Mouse (Mus musculus): ENCODE measurements around the gene Gga1.
"Not testable (repeated sequence)": the region's sequence is repeated elsewhere in the genome, so short reads cannot be mapped to it uniquely, and the experiment has no call there.

Gga1 gene

DNA sequence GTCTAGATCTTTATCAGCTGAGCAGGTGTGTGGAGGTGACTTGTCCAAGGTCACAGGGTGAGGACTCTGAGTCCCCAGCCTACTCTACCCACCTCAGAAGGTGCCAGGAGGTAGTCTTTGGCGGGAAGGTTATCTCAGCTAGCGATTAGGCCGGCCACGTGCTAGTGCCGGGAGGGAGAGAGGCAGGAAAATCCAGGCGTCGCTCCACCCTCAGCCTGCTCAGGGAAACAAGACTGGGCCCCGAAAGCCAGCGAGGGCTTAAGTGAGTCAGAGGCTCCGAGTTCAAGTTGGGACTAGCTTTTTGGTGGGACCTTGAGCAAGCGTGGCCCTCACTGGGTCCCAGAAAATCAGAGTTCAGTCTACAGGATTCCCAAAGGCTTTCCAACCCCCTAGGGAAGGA lies 31.7 kb upstream of the Gga1 start:
- DNase-seq (ENCODE audit: low read depth), result peak; percentile 64

DNA sequence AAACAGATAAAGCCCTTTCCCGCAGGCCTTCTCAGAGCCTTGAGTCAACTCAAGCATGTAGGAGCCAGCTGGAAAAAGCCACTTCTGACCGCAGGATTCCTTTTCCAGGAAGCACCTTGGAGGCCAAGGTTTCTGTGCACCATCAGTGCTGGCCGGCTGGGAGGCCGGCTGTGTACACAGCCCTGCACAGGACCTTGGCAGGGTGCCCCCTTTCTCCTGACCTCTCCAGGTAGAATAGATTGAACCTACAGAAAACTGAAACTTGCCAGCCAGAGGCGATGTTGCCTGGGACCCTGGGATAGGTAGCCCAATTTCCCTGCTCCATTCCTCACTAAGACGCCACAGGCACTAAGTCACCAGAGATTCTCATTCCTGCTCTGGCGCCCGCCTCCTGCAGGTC lies 31.1 kb upstream of the Gga1 start:
- no peak for DNase-seq (ENCODE audit: low read depth)

DNA sequence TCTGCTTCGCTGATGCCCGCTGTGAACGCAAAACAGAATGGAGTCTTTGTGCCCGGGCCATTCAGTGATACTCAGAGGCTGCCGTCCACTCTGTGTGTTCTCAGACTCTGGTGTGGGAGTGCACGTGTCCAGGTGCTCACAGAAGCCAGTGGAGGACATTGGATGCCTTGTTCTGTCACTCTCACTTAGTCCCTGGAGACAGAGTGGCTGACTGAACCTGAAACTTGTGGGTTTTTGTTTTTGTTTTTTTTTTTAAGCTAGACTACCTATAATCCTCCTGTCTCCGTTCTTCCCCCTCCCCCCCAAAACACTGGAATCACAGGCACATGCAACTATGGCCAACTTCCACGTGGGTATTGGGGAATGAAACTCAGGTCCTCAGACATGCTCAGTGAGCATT lies 30.6 kb upstream of the Gga1 start:
- no peak for DNase-seq (ENCODE audit: low read depth)

DNA sequence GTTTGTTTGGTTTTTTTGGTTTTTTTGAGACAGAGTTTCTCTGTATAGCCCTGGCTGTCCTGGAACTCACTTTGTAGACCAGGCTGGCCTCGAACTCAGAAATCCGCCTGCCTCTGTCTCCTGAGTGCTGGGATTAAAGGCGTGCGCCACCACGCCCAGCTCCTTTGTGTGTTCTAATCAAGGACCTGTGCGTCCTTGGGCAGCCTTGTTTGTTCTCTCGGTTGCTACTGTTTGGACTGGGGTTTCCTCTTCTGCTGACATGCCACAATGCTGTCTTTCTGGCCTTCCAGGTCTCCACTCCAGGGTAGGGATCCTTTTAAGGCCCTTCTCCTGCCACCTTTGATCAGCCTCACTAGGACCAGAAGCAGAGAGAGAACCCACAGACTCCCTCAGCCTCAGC lies 30.2 kb upstream of the Gga1 start:
- not testable (repeated sequence) for DNase-seq (ENCODE audit: low read depth)

DNA sequence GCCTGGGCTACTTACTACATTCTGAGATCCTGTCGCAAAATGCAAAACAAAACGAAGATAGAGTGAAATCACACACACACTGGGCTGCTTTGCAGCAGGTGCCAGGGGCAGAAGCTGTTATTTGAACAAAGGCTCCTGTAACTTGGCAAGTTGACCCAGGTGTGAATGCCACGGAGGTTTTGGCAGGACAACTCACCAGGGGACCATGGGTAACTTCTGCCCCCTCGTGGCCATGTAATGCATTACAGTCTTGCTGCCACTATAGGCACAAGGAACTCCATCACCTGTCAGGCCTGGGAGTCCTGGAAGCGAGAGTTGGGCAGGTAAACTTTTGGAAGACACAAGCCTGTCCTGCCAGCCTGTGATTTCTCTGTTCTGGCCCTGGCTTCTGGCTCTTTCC lies 28.5 kb upstream of the Gga1 start:
- peak; percentile 88 for DNase-seq (ENCODE audit: low read depth)

DNA sequence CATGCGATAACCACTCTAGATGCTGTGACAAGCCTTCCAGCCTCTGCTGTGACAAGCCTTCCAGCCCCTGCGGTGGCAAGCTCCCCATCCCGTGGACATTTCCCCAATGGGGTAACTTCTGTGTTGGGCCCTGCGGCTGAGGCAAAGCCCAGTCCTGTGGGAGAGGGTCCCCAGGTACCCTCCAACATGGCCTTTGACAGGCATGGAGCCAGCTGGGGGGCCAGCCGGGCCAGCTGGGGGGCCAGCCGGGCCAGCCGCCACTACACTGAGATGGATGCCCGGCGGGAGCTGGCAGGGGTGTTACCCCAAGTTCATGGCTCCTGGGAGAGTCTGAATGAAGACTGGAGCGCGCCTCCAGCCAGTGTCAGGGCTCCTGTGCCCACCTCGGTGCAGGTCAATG lies 27.5 kb upstream of the Gga1 start:
- no peak for DNase-seq (ENCODE audit: low read depth)

DNA sequence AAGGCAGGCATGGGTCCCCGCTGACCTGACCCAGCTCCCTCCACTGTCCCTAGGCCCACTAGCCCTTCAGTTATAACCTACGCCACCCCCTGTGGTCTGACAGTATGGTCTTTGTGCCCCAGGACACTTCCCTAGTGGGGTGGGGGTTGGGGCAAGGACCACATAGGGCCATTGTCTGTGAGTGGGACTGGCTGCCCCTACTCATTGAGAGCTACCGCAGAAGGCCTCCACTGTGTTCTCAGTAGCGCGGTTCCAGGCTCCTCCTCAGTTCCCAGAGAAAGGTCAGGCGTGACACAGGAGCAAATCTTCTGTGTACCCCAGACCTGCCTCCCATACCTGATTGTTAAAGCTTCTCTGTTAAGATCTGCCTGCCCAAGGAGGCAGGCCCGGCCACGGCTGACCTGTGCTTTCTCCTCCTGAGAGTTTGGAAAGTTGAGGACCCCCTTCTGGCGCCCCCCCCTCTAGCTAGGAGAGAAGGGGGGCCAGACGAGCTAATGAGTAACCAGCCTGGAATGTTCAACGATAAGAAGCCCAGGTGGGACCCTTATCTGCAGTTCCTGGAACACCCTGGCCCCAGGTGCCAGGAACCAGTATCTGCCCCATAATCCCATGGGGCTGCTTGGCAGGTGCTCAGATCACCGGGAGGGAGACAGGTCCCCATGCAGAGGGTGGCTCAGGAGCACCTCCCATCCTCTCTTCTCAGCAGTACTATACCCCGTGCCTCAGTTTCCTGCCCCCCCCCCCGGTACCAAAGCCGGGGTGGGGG lies 26.7 kb upstream of the Gga1 start:
- DNase-seq (ENCODE audit: low read depth), result no peak

DNA sequence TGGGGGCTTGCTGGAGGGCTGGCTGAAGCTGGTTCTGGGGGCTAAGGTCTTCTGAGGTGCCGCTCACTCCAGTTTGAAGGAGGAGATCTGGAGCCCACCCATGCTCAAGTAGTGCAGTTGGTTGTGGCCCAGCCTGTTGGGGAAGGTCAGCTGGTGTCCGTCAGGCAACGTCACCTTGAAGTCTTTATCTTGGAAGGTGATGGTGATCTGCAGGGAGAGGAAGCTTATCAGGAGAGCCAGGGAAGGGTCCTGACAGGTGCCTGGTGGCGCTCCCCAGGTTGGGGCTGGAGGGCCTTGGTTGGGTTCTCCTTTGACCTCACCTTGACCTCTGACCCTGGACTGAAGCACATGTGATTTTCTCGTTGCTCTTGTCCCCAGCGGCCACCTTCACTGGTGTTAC lies 26.0 kb upstream of the Gga1 start:
- DNase-seq (ENCODE audit: low read depth), result no peak

DNA sequence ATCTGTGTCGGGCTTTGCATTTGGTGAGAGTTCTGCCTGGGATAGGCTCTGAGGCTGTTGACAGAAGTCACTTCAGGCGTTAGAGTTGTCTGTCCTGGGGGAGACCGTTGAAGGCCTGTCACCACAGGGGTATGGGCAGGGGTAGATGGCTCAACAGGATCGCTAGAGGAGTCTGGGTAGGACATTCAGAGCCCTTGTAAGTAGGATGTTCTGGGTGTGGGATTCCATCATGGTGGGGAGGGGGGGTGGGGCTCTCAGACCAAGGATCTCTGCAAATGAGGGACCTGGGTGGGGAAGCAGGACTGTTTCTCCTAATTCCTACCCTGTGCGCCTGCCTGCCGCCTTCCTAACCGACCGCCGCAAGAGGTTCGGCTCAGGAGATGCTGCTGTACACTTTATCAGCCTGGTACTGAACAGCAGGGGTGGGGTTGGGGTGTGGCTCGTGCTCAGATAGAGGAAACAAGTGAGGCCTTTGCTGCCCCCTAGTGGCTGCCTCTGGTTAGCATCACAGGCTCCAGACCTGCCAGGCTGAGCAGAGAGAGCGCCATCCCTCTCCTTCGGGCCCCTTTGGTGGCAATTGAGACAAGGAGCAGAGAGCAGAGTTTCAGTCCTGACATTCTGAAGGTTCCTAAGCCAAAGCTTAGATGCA lies 25.4 kb upstream of the Gga1 start:
- DNase-seq (ENCODE audit: low read depth), result peak; percentile 95

DNA sequence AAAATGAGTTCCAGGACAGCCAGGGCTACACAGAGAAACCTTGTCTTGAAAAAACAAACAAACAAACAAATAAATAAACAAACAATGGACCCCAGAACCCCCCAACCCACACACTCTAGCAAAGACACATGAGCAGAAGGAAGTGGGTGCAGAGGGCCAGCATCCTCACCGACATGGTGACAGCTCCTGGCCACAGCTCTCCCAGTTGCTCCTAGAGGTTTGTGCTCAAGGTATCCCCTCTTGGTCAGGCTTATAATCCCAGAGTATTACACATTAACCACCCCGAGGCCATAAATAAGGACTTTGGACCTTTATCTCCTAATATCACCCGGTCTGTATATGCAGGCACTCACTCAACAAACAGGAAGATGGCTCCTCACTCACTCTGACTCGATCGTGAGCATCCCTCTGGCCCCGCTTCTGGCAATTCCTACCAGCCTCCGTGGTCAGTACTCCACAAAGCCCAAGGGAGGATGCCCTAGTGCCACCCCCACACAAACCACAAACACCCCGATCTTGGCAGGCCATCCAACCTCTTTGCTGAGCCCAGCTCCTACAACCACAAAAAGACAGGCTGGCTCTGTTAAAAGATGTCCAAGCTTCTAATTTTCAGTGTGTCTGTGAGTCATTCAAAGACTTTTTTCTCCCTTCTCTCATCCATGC lies 21.6 kb upstream of the Gga1 start, which contains the start of gene Lgals2:
Gene Lgals2 (minus strand): TSS at position 227 of the 663 bp plus-strand sequence.
- peak; percentile 89 for DNase-seq (ENCODE audit: low read depth)

DNA sequence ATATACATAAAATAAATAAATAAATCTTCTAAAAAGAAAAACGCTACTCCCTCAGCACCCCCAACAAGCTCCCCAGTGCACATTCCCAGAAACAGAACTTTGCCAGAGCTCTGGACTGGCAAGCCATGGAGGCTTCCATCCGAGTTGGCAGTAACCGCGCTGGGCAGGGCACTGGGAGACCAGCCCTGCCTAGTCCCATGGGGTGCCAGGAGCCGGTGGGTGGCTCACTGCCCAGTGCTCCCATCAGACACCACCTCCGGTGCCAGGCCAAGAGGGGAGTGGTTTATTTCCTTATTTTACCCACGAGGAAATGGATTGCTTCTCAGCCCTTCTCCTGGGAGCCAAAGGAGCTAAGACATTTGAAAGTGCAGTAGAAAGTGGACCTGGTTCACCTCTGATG lies 20.0 kb upstream of the Gga1 start:
- no peak for DNase-seq (ENCODE audit: low read depth)

DNA sequence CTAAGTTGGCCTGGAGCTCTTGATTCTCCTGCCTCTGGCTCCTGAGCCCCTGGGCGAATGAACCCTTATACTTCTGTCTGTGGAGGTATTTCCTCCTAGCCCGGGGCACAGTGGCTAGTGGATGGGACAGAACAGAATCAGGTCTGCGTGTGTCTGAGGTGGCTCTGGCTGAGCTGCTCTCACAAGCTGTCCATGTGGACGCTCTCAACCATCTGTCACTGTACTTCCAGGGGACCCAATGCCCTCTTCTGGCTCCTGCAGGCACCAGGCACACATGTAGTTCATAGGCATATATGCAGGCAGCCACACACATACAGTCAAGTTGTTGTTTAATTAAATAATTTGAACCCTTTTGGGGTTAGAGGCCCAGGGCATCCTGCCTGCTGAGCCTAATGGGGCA lies 17.7 kb upstream of the Gga1 start:
- DNase-seq (ENCODE audit: low read depth), result no peak

DNA sequence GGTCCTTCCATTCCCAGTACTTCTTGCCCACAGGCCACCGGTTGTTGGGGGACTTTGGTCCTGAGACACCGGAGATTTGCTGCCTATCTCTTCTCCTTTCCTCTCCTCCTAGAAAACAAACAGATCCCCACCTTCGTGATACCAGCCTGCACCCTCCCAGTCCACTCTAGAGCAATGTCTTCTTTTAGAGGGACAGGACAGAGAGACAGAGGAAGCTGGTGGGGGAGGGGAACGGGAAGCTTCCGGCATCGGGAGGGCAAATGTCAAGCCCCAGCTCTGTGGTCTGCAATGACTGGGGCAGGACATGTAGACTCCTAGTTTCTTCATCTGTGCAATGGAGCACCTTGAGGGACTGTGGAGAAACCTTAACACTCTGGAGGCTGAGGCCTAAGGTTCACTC lies 17.3 kb upstream of the Gga1 start:
- DNase-seq (ENCODE audit: low read depth), result no peak

DNA sequence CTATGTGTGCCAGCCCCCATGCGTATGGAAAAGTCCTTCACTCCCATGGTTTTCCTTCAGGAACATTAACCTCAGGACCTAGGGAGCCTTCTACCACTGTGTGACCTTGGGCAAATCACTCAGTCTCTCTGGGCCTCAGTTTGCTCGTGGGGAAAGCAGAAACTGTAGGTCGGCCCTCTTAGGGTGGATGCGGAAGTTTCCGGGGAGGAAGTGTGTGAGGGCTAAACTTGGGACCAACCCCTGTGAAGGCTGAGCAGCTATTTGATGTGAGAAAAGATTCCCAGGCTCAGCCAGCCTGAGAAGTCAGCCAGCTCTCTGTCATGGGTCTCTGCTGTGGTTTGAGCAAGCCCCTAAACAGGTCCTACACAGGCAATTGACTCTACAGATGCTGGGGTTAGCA lies 14.7 kb upstream of the Gga1 start:
- no peak for DNase-seq (ENCODE audit: low read depth)

DNA sequence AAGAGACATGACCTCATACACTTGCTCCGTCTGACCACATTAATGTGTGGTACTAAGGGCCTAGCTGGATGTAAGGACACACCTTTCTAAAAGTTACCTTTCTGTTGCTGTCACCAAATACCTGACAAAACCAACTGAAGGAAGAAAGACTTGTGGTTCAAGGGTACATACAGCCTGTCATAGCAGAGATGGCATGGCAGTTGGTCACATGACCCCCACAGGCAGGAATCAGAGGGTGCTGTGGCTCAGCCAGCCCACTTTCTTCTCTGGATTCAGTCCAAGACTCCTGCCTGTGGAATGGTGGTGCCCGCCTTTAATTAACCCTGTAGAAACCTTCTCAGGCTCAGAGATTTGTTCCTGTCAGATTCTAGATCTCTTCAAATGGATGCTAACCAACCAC lies 13.8 kb upstream of the Gga1 start:
- no peak for DNase-seq (ENCODE audit: low read depth)

DNA sequence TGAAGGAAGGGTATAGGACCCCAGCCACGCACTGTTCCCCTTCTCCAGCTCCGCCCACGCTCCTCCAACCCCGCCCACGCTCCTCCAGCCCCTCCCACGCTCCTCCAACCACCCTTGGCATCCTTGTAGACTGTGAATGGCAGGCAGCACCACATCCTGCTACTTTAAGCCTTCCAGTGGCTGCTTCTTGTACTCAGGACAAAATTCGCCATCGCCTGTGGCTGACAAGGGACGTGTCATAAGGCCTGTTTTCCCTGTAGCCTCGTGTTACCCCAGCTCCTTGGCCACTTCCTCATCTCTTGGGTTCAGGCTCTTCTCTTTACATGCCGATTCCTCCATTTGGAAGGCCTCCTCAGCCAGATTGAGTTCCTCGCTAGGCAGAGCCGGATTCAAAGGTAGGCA lies 13.1 kb upstream of the Gga1 start:
- no peak for DNase-seq (ENCODE audit: low read depth)

DNA sequence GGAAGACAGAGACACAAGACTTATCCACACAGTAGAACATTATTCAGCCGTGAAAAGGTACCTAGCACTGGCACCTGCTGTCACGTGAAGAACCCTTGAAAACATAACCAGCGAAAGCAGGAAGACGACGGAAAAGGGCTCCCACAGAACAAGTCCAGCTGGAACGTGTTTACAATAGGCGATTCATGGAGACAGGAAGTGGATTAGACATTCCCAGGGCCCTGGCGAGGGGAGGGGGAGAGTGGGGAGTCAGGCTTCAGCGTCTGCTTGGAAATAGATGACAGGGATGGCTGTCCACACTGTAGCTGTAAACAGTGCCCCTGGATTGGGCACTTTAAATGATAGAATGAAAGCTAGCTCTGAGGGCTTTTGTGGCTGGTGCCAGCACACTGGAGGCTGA lies 8.6 kb upstream of the Gga1 start:
- no peak for DNase-seq (ENCODE audit: low read depth)

DNA sequence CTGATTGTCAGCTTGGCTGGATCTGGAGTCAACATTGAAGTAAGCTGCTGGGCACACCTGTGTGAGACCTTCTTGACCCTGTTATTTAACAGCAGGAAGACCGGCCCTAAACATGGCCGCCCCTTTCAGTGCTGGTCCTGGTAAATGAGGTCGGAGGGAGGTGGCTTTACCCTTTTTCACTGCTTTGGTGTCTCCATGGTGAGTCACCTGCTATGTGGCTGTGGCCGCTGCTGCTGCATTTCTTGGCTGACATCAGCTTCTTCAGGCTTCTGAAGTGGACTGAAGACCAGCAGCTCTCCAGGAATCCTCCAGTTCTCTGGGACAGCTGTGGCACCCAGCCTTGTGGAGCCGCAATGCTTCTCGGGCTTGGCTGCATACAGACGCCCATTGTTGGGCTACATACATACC lies 8.2 kb upstream of the Gga1 start:
- no peak for DNase-seq (ENCODE audit: low read depth)

DNA sequence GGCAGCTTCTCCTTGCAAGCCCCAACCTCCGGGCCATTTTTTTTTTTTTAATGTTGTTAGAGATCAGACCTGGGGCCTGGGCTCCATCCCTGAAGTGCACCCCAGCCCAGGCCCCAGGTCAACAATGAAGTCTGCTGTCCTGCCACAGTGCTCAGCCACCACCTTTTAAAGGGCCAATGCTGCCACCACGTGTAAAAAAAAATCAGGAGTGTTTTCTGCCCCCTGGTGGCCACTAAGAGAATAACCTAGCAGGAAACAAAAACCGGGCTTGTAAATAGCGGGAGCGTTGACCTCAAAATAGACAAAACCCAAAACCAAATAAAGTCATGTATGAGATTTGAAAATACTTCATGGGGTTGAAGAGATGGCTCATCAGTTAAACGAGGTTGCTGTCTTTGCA lies 7.2 kb upstream of the Gga1 start:
- DNase-seq (ENCODE audit: low read depth), result peak; percentile 76

DNA sequence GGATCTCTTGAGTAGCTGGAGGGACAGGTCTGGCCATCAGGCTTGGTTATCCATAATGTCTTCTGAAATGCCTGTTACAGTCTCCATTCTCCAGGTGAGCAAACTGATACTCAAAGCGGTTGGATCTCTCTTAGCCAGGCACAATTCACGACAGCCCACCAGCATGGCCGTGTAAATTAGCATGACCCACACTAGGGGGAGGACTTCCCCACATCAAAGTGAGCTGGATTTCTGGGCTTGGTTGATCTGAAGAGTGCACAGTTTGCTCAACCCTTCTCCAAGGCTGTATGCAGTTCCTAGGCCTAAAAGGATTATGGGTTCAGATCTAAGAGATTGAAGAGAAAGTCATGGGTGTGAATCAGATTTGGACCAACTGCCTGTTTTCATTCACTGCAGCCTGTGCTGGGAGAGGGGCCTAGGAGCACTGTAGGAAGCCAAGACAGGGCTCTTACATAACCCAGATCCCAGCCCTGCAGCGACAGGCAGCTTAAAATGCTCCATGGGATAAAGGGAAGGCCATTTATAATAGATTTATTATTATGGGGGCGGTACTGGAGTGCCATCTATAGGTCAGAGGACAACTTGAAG lies 4.9 kb upstream of the Gga1 start:
- no peak for DNase-seq (ENCODE audit: low read depth)

DNA sequence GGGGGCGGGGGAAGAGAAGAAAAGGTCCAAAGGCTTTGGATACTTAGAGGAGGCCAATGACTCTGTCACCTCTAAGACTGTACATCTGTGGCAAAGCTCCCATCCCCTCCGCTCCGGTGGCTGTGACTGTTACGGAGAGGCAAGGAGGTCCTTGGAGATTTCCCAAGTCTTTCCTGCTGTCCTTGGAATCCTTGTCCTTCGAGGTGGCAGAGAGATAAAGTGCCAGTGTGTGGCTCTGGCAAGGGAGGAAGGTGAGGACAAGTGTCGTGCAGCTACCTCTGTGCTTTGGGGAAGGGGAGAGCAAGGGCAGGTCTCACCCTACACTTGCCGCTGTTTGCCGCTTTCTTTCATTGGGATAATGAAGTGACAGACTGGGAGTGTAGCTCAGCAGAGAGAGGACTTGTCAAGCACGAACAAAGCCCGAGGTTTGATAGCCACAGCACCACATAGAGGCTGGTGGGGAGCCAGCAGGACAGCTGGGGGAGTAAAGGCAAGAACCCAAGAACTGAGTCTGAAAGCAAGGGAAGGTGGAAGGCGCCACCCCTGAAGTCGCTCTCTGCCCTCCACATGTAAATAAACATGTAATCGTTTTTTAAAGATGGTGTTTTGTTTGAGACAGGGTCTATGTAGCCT lies 3.1 kb upstream of the Gga1 start:
- no peak for DNase-seq (ENCODE audit: low read depth)

DNA sequence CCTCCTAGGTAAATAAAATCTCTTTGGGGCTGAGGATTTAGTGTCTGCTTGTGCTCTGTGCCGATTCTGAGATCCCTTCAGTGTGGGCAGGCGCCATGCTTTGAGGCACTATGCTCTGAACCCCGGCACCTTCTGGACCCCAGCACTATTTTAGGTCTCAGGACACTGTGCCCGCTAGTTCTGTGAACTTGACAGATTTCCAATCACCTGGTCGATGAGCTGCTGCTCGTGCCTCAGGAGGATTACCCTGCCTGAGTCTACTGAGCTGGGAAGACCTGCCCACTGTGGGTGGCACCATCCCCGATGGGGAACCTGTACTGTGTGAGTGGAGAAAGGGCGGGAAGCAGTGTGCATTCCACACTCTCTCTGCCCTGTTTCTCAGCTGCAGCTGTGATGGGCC lies 2.0 kb upstream of the Gga1 start:
- no peak for DNase-seq (ENCODE audit: low read depth)

DNA sequence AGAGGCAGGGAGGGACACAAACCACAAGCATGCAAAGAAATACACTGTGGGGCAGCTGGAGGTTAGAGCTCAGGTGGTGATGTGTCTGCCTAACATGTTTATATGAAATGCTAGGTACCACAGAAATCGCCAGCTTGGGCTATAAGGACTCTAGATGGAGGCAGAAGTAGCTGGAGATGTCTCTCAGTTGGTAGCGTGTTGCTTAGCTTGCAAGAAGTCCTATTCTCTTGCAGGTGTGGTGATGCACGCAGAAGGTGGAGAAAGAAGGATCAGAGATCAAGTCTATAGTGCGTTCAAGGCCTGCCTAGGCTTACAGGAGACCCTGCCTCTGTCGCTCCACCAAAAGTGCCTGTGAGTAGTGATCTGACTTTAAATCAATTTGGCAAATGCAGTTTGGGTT lies 1.5 kb upstream of the Gga1 start:
- DNase-seq (ENCODE audit: low read depth), result no peak
